Mouse (Mus musculus) cerebellum, adult 9-11 months (tissue): ENCODE measurements around the gene Gm7137.
"Not testable (repeated sequence)": the region's sequence is repeated elsewhere in the genome, so short reads cannot be mapped to it uniquely, and the experiment has no call there.

Experiments used
- DNase-seq: peaks from one replicate; pipeline ENCODE4 v3.0.0; 2022

The Gm7137 gene

GRCm38 (mm10) chr10:77751254-77751653, 36.7 kb downstream of the Gm7137 start, which contains the start of gene Gm9736:
Gene Gm9736 (minus strand): TSS chr10:77751354.
- DNase-seq, result not testable (repeated sequence)

- DNase-seq, result peak; percentile 54
Measured at GRCm38 (mm10) chr10:77750686-77751085, 37.3 kb downstream of the Gm7137 start.

GRCm38 (mm10) chr10:77741924-77742688, 45.9 kb downstream of the Gm7137 start, which contains the start of gene Gm18596:
Gene Gm18596 (minus strand): TSS chr10:77742638.
- DNase-seq, result peak; percentile 25

GRCm38 (mm10) chr10:77738929-77739328, 49.1 kb downstream of the Gm7137 start:
- DNase-seq, result no peak
